Mouse (Mus musculus) fibroblast of lung, adult 2 months (primary cell): ENCODE results near the gene Osbp2.

Experiments
- DNase-seq: peaks from one replicate; pipeline ENCODE4 v3.0.0-alpha.2; 2011; ENCODE audit warnings: low read depth

Gene Osbp2

GRCm38 (mm10) chr11:3703089-3703992 is 160.4 kb downstream of the Osbp2 start:
- no peak for DNase-seq

DNA sequence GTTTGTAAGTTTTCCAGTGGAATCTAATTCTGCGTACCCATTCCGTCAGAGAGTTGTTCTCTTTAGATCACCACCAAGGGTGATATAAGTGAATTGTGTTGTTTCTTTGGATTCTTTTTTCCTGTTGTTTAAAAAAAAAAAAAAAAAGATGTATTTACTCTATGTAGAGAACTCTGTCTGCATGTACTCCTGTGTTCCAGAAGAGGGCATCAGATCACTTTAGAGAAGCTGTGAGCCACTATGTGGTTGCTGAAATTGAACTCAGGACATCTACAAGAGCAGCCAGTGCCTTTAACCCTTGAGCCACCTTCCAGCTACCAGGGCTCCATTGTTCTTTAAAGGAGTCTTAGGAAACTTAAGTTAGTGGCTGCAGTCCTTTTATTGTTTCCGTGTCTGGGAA is 166.3 kb downstream of the Osbp2 start:
- no peak for DNase-seq

DNA sequence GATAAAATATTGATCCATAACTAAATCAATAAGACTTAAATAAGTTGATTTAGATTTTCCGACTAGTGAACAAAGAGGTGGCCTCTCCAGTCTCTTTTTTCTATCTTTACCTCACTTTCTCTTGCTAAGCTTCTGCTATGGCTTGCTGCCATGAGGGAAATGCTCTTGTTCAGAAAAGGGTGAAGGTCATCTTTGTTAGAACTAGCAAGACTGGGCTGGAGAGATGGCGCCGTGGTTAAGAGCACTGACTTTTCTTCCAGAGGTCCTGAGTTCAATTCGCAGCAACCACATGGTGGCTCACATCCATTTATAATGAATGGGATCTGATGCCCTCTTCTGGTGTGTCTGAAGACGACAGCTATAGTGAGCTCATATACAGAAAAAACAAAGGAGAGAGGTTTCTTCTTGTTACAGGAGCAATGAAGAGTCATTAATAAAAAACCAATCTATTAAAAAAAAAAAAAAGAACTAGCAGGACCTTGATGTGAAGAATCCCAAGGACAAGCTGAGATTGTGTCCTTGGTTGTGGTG is 167.6 kb downstream of the Osbp2 start:
- no peak for DNase-seq

- DNase-seq, result no peak
Observed at GRCm38 (mm10) chr11:3691746-3692145, 172.0 kb downstream of the Osbp2 start.

DNA sequence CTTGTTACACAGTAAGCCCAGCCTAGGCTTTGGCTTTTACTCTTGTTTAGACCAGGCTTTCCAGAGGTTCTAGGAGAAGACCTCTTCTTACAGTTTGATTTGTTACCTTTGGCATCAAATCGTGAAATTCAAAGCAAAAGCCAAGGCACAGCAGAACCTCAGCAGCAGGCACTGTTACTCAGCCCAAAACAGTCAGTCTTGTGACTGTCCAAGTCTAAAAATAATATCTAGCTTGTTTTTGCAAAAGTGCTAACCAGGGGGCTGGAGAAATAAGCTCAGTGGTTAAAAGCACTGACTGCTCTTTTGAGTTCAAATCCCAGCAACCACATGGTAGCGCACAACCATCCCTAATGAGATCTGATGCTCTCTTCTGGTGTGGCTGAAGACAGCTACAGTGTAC is 176.8 kb downstream of the Osbp2 start:
- DNase-seq, result peak; percentile 79

- no peak for DNase-seq
Observed at GRCm38 (mm10) chr11:3686318-3686717, 177.4 kb downstream of the Osbp2 start.

GRCm38 (mm10) chr11:3685431-3685830 is 178.3 kb downstream of the Osbp2 start:
- no peak for DNase-seq

GRCm38 (mm10) chr11:3684723-3685430 is 178.8 kb downstream of the Osbp2 start:
- no peak for DNase-seq

DNA sequence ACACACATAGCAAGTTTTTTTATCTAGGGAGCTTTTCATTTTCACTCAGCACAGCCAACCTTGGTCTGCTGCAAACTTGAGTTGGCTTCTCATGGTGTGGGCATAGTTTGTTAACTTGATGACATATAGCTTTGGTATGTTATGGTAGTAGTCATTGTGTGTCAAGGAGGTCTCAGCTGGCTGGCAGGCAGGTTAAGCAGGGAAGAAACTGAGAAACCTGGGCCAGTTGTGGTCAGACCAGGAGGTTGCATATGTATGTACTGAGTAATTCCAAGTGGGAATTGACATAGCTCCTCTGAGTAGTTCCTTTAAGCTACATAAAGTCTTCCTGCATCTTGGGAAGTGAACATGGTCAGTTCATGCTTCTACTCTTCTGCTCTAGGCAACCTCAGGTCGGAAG is 179.5 kb downstream of the Osbp2 start:
- no peak for DNase-seq

DNA sequence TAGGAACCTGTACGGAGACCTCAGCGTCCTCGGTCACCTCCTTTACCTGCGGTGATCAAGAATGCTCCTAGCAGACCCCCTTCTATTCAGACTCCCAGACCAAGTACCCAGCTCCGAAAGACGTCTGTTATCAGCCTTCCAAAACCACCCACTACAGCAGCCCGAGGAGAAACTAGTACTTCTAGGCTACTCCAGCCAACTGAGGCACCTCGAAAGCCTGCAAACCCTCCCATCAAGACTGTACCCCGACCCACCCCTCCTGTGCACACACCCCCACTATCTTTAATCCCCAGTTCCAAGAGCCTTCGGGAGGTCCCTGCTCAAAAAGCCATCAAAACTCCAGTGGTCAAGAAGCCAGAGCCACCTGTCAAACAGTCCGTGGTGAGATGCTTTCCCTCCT is 180.0 kb downstream of the Osbp2 start:
- DNase-seq, result no peak

DNA sequence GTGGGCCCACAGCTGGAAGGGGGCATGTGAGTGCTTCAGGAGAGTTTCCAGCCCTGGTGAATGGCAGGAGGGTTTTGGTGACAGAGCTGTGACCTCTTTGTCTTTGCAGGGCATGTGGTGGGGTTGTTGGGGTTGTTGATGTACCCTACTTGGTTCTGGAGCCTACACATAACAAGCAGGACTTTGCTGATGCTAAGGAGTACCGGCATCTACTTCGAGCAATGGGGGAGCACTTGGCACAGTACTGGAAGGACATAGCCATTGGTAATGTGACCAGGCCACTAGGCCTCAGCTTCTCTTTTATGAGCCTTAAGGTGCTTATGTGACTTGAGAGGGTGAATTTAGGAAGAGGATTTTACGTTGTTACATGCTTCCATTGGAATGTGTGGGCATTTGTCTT is 183.9 kb downstream of the Osbp2 start:
- DNase-seq, result no peak

- DNase-seq, result no peak
Observed at GRCm38 (mm10) chr11:3677204-3677603, 186.5 kb downstream of the Osbp2 start.

DNA sequence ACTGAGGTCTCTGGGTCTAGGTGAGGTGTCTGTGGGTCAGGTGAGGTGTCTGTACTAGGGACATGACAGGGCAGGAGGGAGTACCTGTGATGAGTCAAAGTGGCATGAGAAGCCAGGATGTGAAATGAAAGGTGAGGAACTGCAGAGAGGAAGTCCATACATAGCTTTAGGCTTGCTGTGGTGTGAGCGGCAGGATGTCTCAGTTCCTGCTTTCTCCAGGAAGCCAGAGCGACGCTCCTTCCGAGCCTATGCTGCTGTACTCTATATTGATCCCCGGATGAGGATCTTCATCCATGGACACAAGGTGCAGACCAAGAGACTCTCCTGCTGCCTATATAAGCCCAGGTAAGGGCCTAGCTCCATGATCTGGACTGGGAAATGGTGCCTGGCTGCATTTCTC is 187.3 kb downstream of the Osbp2 start:
- no peak for DNase-seq

- DNase-seq, result peak; percentile 81
Observed at GRCm38 (mm10) chr11:3674545-3674944, 189.2 kb downstream of the Osbp2 start.

- no peak for DNase-seq
Observed at GRCm38 (mm10) chr11:3671000-3671628, 192.6 kb downstream of the Osbp2 start.

DNA sequence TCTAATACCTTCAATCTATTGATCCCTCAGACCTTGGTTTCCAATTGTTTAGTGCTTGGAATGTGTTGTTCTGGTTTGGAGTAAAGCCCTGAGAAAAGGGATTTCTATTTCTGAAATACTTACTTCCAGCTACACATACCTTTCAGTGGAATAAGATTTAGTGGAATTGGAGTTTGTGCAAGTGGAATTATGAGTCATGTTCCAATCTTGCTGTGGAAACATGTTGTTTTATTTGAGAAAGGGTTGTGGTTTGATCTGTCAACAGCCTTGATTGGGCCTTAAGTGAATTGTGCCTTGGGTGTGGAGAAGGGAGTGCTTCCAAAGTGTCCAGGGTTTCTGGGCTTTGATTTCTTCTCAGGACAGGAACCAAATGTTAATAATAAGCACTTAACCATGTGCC is 193.9 kb downstream of the Osbp2 start:
- no peak for DNase-seq

DNA sequence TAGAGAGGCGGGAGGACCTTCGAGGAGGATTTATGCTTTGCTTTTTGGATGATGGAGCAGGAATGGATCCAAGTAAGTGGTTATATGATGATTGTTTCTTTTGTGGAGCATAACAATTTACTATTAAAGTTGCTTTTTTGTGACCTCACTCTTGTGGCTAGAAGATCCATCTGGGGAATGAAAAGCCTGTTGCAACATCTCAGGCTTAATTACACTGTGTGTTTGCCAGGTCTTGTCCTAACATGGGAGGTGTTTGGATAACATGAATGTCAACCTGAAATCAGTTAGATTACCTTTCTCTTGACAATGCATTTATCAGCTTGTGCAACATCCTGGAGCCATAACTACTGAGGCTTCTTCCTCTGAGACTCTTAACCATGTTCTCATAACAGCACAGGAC is 194.9 kb downstream of the Osbp2 start:
- no peak for DNase-seq

DNA sequence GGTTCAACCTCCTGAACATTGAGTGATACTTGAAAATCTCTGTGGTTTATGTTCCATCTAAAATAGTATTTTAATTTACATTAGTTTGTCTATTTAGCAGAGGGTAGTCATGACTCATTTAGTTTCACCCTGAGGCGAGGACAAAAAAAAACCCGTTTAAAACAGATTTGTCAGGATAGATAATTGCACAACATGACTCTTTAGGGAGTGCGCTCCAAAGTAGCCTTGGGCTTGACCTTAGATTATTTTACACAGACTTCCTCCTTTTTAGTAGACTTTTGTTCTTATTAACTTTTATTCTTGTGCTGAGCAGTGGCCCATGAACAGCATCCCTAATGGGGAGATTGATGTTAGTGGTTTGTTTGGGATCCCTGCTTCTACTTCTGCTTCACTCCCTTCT is 196.2 kb downstream of the Osbp2 start:
- DNase-seq, result no peak

DNA sequence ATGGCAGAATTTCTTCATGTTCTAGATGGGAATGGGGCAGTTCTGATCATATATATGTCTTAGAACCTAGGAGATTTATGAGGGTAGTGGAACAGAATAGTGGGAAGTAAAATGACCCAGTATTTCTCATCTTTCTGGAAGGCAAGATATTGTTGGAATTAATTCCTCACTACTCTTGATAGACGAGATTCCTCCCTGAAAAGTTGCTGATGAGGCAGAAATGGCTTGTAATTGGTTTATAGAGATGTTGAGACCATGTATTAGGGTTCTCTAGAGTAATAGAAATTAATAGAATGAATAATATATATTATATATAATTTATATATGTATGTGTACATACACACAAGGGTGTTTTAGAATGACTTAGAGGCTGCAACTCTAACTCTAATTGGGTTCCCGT is 201.7 kb downstream of the Osbp2 start:
- no peak for DNase-seq
